12 mouse cellular contexts compared by ENCODE assay signal in genomic region chr9:119517467-119517866, GRCm38 (mm10).
DNase-seq lines count a peak whose midpoint lies in the region; ATAC-seq and TF ChIP-seq lines count a peak whose summit lies in the region.
"Had no signal": no experiment of that assay in that cellular context is flagged by ENCODE, and none has a peak within 500 bp of the region (broad histone marks: within the 10 kb centered on the region; RNA-seq: fewer than 3 reads in every experiment).

No protein-coding gene starts in this region.

- no peaks in the 10 kb centered on the region for H3K79me2 ChIP-seq in heart, adult 2 months (replicated peaks; ENCODE audit: control insufficient read depth, insufficient read depth, low read length)

- no peaks in the 10 kb centered on the region for H3K9me3 ChIP-seq in limb, embryonic 13.5 days
- no peaks in the 10 kb centered on the region for H3K9me3 ChIP-seq in limb, embryonic 10.5 days (replicated peaks)
- H3K9me3 ChIP-seq in intestine, embryonic 14.5 days (ENCODE audit: control insufficient read depth, low read length) = no peaks in the 10 kb centered on the region

- H3K4me2 ChIP-seq in limb, embryonic 13.5 days (replicated peaks) = 0 out of 2 replicates have a peak overlapping the region, but pooled peaks have one; percentile 14
- H3K4me2 ChIP-seq in intestine, embryonic 14.5 days (ENCODE audit: low read length) = peak overlapping the region; percentile 38

- TF ChIP-seq POLR2A in heart, adult 2 months (IDR thresholded peaks at IDR 0.05; ENCODE audit: insufficient read depth, low read depth, low read length) = no peak

- H3K36me3 ChIP-seq in heart, adult 2 months (ENCODE audit: control insufficient read depth, insufficient read depth, low read length) = no peaks in the 10 kb centered on the region
- no peaks in the 10 kb centered on the region for H3K36me3 ChIP-seq in limb, embryonic 13.5 days
- no peaks in the 10 kb centered on the region for H3K36me3 ChIP-seq in limb, embryonic 10.5 days
- H3K36me3 ChIP-seq in intestine, embryonic 14.5 days (ENCODE audit: control insufficient read depth, insufficient read depth, low read length) = no peaks in the 10 kb centered on the region

- peak overlapping the region; percentile 1; the same call in 1 of the 2 replicates for H3K9ac ChIP-seq in heart, adult 2 months (ENCODE audit: low read depth, low read length)
- H3K9ac ChIP-seq in limb, embryonic 13.5 days = no peak overlapping the region
- H3K9ac ChIP-seq in intestine, embryonic 14.5 days (ENCODE audit: low read length) = no peak overlapping the region

- no peak for TF ChIP-seq CTCF in heart, adult 2 months (IDR thresholded peaks at IDR 0.05)
- no peak for TF ChIP-seq CTCF in gastrocnemius, adult 2 months (IDR thresholded peaks at IDR 0.05)

- no peak for TF ChIP-seq EP300 in heart, adult 2 months (IDR thresholded peaks at IDR 0.05; ENCODE audit: insufficient read depth, low read depth, low read length)

- H3K4me1 ChIP-seq in heart, adult 2 months (ENCODE audit: control insufficient read depth, insufficient read depth, low read length) = peaks cover 1% of the 10 kb centered on the region; the same call in 1 of the 2 replicates
- 0 out of 2 replicates have a peak, but pooled peaks cover 8% of the 10 kb centered on the region for H3K4me1 ChIP-seq in limb, embryonic 13.5 days
- peaks cover 14% of the 10 kb centered on the region; the same call in 1 of the 2 replicates for H3K4me1 ChIP-seq in limb, embryonic 10.5 days
- peaks cover 9% of the 10 kb centered on the region for H3K4me1 ChIP-seq in intestine, embryonic 14.5 days (replicated peaks; ENCODE audit: control insufficient read depth, insufficient read depth, low read length)

- no peak for DNase-seq in heart, adult 2 months
- no peak for DNase-seq in heart, adult 11 months
- DNase-seq in limb, embryonic 10.5 days (ENCODE audit: low spot score) = no peak
- DNase-seq in Muller cell, postnatal 12 days (ENCODE audit: inconsistent ontology term) = peak; percentile 18
- no peak for DNase-seq in intestine, embryonic 14.5 days (ENCODE audit: low spot score)
- DNase-seq in T-cell, adult 2 months (ENCODE audit: low spot score) = no peak
- no peak for DNase-seq in gastrocnemius, adult 2 months
- DNase-seq: cerebellum, postnatal 36 days; kidney, postnatal 36 days; lung, postnatal 10 days; thymus, postnatal 36 days had no signal

- no peak overlapping the region for H3K4me3 ChIP-seq in heart, adult 2 months
- no peak overlapping the region for H3K4me3 ChIP-seq in limb, embryonic 13.5 days
- H3K4me3 ChIP-seq in limb, embryonic 10.5 days = no peak overlapping the region
- no peak overlapping the region for H3K4me3 ChIP-seq in intestine, embryonic 14.5 days (ENCODE audit: low read depth, low read length)
- H3K4me3 ChIP-seq in gastrocnemius, adult 2 months = no peak overlapping the region

- ATAC-seq in limb, embryonic 13.5 days (ENCODE audit: low FRiP score, low read depth) = no peak
- ATAC-seq in intestine, embryonic 14.5 days (replicated peaks; ENCODE audit: low FRiP score, low TSS enrichment, low read depth) = no peak

- intact Hi-C loops in heart, adult 2 months (cut with DNase I) = loop anchor here (5.0 to 10.0 kb wide), 2 partner anchors 40 to 57 kb away; partner anchors contain the start of gene Scn5a
- intact Hi-C loops in gastrocnemius, adult 2 months (cut with DNase I) = no loop called here

- H3K27me3 ChIP-seq in heart, adult 2 months (ENCODE audit: control insufficient read depth, insufficient read depth, low read length) = no peaks in the 10 kb centered on the region
- H3K27me3 ChIP-seq in limb, embryonic 13.5 days = peaks cover 25% of the 10 kb centered on the region
- H3K27me3 ChIP-seq in limb, embryonic 10.5 days (ENCODE audit: low read depth, poor library complexity, severe bottlenecking) = peaks cover 35% of the 10 kb centered on the region
- no peaks in the 10 kb centered on the region for H3K27me3 ChIP-seq in intestine, embryonic 14.5 days (replicated peaks; ENCODE audit: control insufficient read depth, insufficient read depth, low read length)

- WGBS in heart, adult 2 months = 33% methylated on average over 20 of the region's 20 CpGs
- WGBS in limb, embryonic 13.5 days = 43% methylated on average over 20 of the region's 20 CpGs
- WGBS in limb, embryonic 10.5 days = 48% methylated on average over 20 of the region's 20 CpGs
- 29% methylated on average over 20 of the region's 20 CpGs for WGBS in intestine, embryonic 14.5 days

- peak overlapping the region; percentile 59 for H3K27ac ChIP-seq in heart, adult 2 months
- no peak overlapping the region for H3K27ac ChIP-seq in limb, embryonic 13.5 days
- H3K27ac ChIP-seq in limb, embryonic 10.5 days = no peak overlapping the region
- H3K27ac ChIP-seq in intestine, embryonic 14.5 days (ENCODE audit: low read depth) = no peak overlapping the region
- no peak overlapping the region for H3K27ac ChIP-seq in gastrocnemius, adult 2 months
